Mouse (Mus musculus): Measurements from ENCODE around the gene Nfkbia.

- no peak for TF ChIP-seq TAL1 (IDR thresholded peaks at IDR 0.05; ENCODE audit: low read length)
- no peak for TF ChIP-seq GATA1 (IDR thresholded peaks at IDR 0.05; ENCODE audit: low read length)
Observed at GRCm38 (mm10) chr12:55464846-55465361, 27.5 kb downstream of the Nfkbia start.
